Mouse (Mus musculus) frontal cortex, postnatal 36 days (tissue): ENCODE data around the gene Rptor.

ENCODE experiments used
- DNase-seq, 2 experiments: peaks; one replicate each; pipeline ENCODE4 v3.0.0; 2022; ENCODE audit warnings: low spot score in 2 of 2

Gene Rptor

DNA sequence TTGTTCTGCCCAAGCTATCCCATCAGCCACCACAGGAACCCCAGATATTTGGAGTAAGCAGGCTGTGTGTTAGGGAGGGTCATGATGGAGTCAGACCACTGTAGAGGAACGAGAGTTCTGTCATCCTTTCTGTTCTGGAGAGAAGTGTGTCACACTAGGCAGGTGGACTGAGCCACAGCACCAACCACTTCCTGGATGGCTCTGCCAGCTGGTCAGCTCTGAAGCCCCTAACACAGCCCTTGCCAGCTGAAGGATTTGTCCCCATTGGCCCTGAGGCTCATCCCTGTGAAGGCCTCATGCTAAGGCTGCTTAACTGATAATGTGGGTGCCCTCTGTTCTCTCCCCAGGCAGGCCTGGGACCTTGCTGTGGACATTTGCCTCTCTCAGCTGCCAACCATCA lies 208.9 kb downstream of the Rptor start:
- DNase-seq = no peak

DNA sequence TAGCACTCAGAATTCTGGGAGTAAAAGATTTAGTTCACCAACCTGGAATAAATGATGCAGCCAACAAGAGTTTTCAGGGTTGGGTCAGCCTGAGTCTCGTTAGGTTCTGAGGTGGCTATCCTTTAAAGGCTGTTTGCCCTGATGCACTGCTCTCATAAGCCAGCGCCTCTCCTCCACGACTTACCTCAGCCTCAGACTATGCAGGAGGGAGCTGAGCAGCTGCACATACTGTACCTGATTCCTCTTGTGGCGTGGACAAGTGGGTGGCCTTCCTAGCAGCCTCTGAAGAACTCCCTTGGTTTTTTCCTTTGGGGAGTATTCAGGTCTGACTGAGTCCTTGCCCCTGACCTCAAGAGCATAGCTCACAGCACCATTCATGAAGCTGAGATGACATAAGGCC lies 209.4 kb downstream of the Rptor start:
- DNase-seq = no peak

DNA sequence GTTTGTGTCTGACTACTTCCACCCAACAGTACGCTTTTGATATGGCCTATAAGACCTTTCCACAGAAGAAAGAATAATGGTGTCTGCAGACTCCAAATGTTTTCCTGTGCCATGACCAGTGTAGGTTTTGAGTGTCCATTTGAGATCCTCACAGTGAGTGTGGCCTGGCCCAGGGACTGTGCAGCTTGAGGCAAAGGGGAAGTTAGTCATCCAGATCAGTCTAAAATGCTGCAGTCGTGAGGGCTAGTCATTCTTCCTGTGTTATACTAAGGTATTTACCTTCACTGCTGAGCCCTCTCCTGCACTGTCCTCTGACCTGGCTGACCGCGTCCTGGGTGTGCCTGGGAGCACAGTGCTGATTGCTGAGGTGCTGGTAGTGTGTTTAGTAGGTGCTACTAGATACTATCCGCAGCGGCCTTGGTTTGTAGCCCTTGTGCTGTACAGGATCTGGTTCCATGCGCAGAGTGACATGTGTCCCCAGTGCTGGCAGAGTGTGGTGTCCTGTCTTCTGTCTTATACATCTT lies 211.4 kb downstream of the Rptor start:
- no peak for DNase-seq

DNA sequence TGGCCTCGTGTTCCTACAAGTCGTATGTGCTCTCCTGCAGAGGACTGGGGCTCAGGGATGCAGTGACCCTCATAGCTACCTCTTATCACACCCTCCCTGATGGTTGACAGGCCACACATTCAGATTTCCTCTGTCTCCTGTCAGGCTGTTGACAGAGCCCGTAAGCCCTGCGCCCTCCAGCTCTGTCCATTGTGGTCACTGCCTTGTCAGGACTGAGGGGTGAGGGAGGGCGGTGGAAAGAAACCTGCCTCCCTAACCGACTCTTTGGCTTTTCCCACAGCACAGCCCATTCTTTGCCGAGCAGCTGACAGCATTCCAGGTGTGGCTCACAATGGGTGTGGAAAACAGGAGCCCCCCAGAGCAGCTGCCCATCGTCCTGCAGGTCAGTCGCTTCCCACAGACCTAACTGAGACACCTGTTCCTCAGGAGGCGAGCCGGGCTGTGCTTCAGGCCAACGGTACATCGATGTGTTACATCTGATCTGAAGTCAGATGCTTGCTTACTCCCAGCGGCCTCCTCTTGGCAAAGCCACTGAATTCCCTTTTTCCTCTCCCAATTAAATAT lies 214.2 kb downstream of the Rptor start:
- no peak for DNase-seq

DNA sequence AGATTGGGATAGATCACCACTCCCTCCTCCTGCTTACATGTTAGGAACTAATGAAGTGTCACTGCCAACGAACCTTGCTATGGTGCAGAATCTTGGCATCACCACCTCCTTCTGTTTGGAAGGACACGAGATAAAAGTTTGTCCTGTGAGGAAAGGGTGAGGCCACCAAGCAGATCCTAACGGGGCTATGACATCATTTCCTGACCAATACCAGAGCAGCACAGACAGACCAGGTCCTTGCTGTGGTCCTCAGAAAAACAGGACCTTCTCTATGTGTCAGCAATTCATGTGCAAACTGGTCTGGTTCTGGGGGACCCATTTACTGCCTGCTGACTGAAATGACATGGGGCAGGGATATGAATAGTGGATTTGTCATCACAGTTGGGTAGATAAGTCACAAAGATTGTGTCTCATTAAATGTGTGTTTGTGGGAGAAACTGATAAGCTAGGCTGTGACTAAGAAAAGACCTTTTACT lies 214.7 kb downstream of the Rptor start:
- no peak for DNase-seq

DNA sequence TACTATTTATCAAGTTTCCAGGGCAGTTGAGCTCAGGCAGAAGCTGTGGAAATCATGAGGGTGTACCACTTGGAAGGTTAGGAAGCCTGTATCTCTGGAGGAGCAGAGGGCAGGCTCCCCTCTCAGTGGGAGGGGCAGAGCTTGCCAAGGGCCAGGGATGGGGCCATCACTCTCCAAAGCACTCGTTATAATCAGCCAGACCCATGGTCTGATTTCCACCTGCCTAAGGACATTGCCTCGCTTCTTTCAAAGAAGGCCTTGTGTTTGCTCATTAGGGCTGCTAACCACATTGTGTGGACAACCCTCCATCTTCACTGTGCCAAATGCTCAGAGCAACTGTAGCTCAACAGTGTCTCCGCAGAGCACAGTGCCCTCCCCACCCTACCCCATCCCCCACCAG lies 215.2 kb downstream of the Rptor start:
- no peak for DNase-seq

DNA sequence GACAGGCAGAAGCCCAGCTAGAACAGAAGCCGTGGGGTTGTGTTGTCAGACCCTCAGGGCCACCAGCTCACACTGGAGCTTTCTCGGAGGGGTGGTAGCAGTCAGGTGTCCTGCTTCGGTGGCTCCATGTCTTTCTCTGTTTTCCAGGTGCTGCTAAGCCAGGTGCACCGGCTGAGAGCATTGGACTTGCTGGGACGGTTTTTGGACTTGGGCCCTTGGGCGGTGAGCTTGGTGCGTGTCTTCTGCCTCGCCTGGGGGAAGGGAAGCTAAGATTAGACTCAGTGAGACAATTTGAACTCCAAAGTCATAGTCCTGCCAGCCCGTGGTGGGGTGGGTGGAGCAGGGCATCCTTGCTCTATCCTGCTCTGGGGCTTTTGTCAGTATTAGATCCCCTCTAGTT lies 218.8 kb downstream of the Rptor start:
- no peak for DNase-seq

DNA sequence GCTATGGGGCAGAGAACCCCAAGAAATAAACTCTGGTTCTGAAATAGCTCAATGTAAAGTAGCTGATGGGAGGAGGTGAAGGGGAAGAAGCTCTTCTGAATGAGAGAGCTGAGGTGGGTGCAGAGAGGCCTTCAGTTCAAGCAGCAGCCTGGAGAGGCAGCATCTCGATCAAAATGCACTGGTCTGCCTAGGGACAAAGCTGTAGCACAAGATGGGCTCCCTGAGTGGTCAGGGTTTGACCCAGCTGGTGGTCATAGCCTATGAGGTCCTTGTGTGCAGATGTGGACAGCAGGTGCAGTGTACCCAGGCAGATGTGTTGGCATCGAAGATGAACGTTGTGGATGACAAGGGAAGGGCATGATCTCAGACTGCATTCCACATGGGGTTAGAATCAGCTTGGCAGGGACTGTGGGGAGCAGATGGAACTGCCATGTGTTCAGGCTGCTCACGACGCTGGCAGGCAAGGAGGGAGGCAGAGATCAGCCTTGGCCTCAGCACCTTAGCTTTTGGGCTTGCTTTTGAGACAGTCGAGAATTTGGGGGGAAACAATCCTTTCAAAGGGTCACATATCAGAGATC lies 221.5 kb downstream of the Rptor start:
- DNase-seq = no peak

DNA sequence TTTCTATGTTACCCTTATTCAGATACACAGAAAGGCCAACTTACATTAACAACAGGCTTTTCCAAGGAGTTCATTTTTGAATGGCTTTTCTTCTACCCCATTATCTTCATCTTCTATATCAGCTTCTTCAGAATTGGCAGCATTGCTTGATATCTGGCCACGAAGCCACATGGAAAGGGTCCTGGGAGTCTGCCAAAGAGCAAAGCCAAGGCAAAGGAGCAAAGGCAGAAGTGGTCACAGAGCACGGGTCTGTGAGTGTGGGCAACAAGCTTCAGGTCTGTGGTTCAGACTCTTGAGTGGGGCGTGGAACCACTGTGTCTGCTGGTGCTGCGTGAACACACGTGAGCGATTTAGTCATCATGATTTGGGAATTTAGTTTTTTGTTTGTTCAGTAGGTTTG lies 223.1 kb downstream of the Rptor start:
- no peak for DNase-seq

DNA sequence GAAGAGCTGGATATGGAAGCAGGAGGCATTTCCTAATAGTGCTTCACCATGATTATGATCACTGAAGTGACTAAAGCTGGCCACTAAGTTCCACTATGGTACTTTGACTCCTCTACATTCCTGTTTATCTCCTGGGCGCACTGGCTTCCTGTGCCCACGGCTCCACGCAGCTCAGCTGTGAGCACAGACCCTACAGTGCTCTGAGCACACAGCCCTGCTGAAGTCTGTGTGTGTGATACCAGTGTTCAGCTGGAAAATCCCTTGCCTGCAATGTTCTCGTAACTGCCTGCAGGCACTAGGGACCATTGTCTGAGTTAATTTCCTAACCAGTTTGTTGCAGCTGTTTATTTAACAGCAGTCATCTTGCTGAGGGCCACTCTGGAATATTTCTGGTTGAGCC lies 223.5 kb downstream of the Rptor start:
- DNase-seq = no peak

DNA sequence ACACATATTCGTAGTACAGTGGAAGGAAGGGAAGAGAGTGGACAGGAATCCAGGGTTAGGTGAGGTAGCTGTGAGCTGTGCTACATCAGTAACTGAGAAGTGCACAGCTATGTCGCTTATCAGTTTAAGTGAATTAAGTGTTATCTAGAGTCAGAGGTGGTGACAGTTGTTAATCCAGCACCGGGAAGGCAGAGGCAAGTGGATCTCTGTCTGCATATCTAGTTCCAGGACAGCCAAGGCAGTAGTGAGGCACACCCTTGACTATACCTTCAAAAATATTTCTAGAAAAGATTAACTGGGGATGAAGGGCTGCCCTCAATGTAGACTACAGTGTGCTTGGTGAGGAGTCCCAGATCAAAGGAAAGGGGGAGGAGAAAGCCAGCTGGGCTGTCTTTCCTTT lies 226.4 kb downstream of the Rptor start:
- no peak for DNase-seq

DNA sequence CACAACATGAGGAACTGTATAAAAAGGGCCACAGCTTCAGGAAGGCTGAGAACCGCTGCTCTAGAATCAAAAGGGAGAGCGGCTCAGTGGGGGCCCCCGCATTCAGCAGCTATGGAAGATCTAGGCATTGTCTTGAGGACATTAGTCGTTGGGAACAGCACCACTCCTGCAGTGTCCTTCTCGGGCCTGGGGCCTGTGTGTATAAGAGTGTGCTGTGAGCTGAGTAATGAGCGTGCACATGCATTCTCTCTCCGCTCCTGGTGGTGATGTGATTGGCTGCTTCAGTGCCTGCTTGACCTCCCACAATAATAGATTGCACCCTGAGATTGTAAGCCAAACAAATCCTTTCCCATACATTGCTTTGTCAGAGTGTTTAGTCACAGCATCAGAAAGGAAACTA lies 229.0 kb downstream of the Rptor start:
- no peak for DNase-seq

DNA sequence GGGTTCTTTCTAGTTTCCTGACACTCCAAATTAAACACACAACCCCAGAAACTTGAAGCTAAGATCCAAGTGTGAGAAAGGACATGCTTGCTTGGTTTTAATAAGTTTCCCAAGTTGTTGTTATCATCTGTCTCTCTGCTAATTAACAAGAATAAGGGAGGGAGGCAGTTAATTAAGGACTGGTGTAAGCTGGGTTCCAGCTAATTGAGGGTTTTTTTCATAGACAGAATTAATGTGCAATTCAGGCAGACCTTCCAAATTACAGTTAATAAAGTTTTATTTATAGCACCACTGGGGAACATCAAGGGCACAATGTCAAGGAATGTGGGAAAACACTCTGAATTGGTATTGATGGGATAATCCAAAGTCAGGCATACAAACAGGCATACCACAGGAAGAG lies 230.6 kb downstream of the Rptor start:
- no peak for DNase-seq

DNA sequence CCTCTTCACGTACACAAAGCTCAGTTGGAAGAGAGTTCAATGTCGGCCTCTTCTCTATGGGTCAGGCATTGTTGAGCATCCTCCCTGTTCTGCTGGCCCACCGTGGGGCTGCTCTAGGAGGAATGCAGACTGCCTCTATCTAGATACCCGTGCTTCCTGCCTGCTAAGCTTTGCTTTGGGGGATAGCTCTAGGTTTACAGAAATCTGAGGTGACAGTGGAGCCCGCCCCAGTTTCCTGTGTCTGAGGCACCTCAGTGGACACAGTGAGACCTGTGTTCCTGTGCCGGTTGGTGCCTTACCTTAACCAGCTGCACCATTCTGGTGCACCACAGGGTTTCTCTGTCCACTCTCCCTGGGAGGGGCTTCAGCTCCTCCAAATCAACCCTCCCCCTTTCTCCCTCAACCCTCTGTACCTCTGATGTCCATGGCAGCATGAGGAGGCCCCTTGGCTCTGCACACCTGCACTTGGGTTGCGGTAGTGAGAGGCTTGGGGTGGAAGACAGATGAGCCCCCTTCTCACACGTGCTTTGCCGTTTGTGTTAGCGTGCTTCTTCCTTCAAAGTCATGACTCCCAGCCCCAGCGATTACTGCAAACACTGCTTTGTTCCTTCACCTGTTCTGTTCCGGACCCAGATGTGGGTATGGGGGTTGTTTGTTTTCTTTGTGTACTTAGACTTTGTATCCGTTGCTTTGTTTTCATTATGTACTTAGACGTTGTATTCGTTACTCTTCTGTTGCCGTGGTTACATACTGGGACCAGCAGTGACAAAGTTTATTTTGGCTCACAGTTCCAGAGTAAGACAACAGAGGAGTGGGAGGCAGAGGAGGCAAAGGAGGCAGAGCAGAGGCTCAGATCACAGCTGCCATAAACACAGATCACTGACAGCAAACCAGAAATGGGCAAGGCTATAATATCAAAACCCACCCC lies 231.4 kb downstream of the Rptor start:
- no peak for DNase-seq

DNA sequence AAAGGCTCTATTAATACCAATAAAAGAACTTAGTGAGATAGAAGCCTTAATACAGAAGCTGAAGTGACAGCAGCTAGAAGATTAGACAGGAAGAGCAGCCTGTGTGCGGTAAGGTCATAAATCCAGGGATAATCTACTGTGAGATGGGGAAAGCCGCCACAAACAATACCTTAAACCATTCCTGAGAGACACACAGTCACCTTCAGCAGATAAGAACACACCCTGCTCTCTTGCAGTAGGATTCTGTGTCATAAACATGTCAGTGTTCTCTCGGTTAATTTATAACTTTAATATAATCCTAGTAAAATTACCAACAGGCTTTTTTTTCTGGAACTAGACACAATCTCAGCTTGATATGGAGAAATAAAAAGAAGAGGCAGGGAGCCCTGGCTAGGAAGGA lies 233.6 kb downstream of the Rptor start:
- no peak for DNase-seq

DNA sequence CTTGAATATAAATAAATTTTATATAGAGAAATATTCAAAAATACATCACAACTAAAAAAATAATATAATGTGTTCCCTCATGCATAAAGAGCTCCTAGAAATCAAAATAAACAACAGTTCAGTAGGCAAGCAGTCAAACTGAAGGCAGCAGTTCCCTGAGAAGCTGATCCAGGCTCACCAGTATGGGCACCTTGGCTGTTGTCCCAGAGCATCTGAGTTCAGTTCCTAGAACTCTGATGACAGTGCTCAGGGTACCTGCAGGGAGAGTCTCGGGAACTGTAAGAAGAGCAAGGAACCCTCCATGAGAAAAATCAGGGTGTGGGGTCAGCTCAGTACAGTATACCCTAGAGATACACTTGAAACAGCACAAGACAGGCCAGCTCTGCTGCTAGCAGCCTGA lies 235.1 kb downstream of the Rptor start:
- no peak for DNase-seq

DNA sequence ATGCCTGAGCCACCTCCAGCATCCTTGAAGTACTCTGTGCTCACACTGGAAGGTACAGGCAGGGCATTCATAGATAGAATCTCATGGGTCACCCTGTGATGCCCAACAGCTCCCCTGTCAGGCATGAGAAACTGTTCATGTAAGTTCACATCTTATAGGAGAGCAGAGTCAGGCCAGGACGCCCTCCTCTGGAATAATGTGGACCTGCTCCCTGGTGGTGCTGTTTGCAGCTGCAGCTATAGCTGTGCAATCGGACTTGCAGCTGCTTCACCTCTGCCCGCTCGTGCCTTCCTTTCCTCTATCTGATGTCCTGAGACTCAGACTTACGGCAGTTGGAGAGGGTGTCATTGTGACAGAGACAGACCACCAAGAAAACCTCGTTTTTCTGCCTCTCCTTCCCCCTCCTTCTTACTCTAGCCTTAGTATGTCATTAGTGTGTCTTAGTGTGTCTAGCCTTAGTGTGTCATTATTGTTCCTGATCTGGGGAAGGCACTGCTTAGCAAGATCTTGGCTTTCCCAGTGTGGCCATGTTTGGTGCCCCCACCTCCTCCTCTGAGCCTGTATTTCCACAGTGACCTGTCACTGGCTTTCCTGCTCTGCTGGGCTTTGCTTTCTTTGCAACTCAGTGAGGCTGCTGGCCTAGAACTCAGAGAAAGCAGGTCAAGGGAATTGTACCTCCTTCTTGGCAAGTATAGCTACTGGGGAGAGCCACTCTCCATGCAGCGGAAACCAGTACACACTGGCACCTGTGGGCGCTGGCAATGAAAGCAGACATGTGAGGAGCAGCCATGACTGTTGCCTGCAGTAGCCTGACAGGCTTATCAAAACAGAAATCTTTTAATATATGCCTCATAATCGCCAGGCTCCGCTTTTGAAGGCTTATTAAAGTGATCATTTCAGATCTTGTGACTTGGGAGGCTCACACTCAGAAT lies 237.0 kb downstream of the Rptor start:
- DNase-seq = no peak

DNA sequence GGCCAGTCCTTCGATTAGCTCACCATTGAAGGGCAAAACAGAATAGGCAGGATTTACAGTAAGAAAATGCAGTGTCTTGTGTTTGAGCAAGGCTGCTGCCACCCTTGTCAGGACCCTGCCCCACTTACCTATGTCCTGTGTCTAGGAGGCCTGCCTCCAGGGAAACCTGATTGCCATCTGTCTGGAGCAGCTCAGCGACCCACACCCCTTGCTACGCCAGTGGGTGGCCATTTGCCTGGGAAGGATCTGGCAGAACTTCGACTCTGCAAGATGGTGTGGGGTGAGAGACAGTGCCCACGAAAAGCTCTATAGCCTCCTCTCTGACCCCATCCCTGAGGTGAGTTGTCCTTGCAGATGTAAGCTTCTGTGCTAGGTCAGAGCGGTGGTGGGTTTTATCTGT lies 243.9 kb downstream of the Rptor start:
- no peak for DNase-seq

DNA sequence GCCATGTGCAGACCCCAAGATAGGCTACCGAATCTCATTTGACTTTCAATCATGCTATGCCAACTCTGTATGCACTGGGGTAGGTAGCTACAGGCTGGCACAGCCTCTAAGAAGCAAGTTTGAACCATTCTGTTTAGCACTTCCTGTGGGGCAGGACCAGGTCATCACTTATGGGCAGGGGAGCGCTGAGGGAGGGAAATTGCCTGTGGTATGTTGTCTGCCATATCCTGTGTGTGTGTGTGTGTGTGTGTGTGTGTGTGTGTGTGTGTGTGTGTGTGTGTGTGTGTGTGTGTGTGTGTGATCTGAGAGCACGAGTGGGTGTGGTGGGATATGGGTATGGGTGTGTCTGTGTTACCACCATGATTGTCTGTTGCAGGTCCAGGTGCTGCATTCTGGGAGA lies 244.4 kb downstream of the Rptor start:
- no peak for DNase-seq

DNA sequence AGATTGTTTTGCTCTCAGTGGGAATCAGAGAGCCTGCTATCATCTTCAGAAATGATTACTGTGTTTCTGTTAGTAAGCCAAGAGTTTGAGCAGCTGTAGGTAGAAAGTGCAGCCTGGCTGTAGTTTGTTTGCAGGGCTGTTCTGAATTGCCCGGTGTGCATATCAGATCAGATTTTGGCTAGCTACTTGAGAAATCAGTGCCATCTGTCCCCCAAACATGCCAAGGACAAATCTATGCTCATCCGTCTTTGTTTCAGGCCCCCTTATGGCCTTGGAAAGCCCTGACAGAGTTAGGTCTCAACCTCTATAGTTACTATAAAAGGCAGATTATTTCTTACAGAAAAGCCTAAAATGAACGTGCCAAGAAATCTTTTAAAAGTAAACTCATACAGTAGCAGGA lies 244.9 kb downstream of the Rptor start:
- no peak for DNase-seq

DNA sequence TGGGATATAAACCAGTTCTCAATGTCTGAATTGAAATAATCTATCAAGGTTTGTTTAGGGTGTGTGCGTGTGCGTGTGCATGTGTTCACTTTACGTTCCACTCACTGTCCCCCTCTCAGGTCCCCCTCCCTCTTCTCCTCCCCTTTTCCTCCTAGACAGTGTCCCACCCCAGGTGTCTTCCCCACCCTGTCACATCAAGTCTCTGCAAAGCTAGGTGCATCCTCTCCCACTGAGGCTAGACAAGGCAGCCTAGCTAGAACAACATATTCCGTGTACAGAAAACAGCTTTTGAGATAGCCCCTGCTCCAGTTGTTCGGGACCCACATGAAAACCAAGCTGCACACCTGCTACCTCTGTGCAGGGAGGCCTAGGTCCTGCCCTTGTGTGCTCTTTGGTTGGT lies 245.5 kb downstream of the Rptor start:
- no peak for DNase-seq

DNA sequence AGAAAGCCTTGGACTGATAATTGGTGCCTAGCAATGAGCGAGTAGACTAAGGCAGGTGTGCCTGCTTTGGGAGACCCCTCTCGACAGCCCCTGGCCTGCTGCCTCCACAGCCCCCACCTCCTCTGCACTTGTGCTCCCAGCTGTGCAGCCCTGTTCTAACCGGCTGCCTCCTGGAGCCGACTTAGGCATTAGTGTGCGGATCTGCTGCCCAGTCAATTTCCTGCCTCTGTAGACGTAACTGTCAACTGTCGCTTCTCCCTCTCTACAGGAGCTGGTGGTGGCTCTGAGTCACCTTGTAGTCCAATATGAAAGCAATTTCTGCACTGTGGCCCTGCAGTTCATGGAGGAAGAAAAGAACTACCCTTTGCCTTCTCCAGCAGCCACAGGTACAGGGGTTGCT lies 253.3 kb downstream of the Rptor start:
- no peak for DNase-seq
